Mouse (Mus musculus) A20 (cell line): ENCODE data around the gene Ifi27l2b.

Experiments used
- DNase-seq: peaks from one replicate; pipeline ENCODE4 v3.0.0-alpha.2; 2011; ENCODE audit warnings: low read depth, low spot score

Ifi27l2b gene

DNA sequence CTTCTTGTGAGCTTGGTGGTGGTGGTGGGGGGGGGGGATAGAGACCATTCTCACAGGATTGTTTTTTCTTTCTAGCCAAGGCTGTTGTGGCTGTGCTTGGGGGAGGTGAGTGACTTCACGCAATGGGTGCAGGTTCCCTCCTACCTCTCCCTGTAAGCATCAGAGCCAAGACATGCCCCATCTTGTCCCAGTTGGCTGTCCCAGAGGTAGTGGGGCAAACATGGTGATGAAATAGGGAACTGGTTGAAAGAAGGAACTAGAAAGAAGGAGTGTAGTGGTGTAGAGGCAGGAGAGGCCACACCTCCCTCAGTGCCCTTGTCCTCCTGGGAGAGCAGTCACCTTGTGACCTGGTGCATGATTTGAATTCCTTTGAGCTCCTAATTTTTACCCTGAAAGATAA, 19.4 kb downstream of the Ifi27l2b start:
- DNase-seq = no peak

GRCm38 (mm10) chr12:103434861-103435260, 22.2 kb downstream of the Ifi27l2b start:
- no peak for DNase-seq

GRCm38 (mm10) chr12:103433986-103434731, 22.9 kb downstream of the Ifi27l2b start, which contains the start of gene Ifi27:
Gene Ifi27, plus strand, starts transcription at chr12:103434211.
- DNase-seq = peak; percentile 12

- DNase-seq = no peak
Observed at GRCm38 (mm10) chr12:103433430-103433829, 23.6 kb downstream of the Ifi27l2b start.

DNA sequence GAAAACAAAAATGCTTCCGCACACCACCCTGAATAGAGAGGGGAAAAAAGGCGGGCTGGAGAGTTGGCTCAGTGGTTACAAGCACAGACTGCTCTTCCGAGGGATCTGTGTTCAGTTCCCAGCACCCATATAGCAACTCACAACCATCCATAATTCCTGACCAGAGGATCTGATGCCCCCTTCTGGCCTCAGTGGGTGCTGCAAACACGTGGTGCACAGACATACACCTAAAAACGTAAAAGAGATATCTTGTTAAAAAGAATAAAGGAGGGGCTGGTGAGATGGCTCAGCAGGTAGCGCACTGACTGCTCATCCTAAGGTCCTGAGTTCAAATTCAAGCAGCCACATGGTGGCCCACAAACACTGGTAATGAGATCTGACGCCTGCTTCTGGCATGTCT, 30.3 kb downstream of the Ifi27l2b start:
- DNase-seq = no peak

GRCm38 (mm10) chr12:103425729-103426470, 31.1 kb downstream of the Ifi27l2b start, which contains the start of gene Ddx24:
Gene Ddx24, minus strand, starts transcription at chr12:103425830.
- peak; percentile 98 for DNase-seq

DNA sequence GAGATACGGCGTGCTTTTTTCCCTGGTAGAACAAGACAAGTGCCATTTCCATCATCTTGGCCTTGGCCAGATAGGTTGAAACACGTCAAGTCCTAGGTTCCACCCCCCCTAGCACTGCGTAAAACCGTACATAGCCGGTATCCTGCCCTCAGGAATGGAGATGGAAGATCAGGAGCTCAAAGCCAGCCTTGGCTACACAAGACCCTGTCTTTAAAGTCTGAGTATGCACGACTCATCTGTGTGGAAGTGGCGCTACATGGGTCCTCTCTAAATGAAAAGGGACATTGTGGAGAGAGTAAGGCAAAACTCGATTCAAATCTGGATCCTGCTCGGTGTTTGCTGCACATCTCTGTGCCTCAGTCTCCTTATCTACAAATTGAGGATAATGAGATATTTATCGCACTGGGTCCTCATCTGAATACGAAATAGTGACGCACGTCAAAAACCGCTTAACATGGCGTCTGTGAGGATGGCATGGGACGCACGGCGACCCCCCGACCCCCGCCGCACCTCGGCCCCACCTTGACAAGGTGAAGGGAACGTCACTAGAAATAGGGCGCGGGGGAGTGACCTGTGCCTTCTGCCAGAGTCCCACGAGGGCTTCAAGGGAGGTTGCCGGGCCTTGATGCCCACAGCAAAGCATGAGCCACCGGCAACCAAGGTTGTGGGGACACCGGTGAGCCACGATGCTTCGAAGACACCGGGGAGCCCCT, 31.9 kb downstream of the Ifi27l2b start:
- no peak for DNase-seq

DNA sequence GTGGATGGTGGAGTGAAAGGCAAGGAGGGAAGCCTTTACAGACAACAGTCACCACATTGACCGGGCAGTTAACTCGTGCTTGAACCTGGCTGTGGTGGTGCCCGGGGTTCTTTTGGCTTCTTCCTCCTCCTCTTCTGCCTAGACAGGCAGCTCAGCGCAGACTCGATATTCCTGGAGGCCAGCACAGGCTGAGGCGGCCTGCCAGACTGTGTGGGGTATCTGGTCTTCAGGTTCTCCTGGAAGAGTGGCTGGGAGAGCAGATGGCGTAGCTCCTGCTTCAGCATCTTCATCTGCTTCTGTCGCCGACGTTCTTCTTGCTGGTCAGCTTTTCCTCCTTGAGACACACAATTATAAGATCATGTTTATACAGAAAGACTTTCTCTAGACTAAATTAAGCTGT, 48.9 kb downstream of the Ifi27l2b start:
- no peak for DNase-seq

- no peak for DNase-seq
Observed at GRCm38 (mm10) chr12:103407720-103408119, 49.3 kb downstream of the Ifi27l2b start, which contains the start of gene 9330161L09Rik. Gene 9330161L09Rik, minus strand, starts transcription at chr12:103407820.

DNA sequence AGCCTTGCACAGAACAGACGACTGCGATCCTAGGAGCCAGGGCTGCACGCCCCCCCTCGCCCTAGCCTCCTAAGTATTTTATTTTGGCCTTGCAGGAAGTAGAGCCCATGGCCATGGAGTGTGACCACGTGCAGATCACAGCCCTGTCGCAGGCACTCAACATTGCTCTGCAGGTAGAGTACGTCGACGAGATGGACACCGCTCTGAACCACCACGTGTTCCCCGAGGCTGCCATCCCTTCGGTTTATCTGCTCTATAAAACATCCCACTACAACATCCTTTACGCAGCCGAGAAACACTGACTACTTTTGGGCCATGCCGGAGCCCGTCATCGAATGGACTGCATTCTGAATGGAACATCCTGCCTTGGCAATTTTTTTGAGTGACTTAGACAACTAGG, 52.9 kb downstream of the Ifi27l2b start:
- no peak for DNase-seq
